Mouse (Mus musculus): Measurements from ENCODE around the gene Ndufaf8.

DNA sequence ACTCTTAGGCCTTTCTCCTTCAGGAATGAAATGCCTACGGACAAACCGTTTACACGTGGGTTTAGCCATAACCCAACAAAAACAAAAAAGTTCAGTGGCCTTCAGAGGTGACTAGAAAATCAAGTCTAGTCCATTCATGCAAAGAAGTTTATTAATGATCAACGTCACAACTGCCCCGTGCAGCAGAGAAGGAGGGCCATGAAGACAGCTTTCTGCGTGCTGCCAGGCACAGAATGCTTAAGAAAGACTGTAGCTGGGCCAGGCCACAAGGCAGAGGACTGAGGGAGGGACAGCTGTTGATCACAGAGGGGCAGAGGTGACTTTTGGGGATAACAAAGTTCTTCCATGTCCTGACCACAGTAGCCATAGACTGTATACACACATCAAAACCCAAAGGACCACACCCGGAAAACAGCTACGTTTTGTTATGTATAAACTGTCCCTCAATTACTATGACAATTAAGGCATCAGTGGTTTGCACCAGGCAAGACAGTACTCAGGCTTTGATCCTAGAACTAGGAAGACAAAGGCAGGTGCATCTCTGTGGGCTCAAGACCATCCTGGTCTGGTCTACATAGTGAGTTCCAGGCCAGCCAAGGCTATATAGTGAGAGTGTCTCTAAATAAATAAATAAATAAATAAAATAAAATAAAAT, 49.6 kb downstream of the Ndufaf8 start:
- TF ChIP-seq CTCF (IDR thresholded peaks at IDR 0.05; ENCODE audit: low read depth, low read length), result no peak
- no peak for TF ChIP-seq POLR2AphosphoS5 (IDR thresholded peaks at IDR 0.05; ENCODE audit: insufficient replicate concordance, low read depth, low read length)
- no peak for TF ChIP-seq GATA1 (IDR thresholded peaks at IDR 0.05; ENCODE audit: borderline replicate concordance, low read length)
- TF ChIP-seq TAL1 (conservative IDR thresholded peaks at IDR 0.05; ENCODE audit: low read depth, low read length), result no peak
